Comparison of ENCODE assay signal across 8 mouse cellular contexts in genomic region chr17:8310838-8311614, GRCm38 (mm10). TPM values are rescaled to one million over a fixed set of nuclear protein-coding genes. Genes with fewer than 3 reads are reported as not detected.
DNase-seq lines count a peak whose midpoint lies in the region; ATAC-seq and TF ChIP-seq lines count a peak whose summit lies in the region.

TSS of gene Sft2d1 (plus strand) at chr17:8311102.

- H3K79me3 ChIP-seq in C2C12 (ENCODE audit: low read depth) = peaks cover 49% of the 10 kb centered on the region

- H3K4me2 ChIP-seq in heart, embryonic 12.5 days = peak within 1 kb of the TSS; percentile 78
- H3K4me2 ChIP-seq in kidney, postnatal 0 days (ENCODE audit: low read length) = peak within 1 kb of the TSS; percentile 76
- peak within 1 kb of the TSS; percentile 73 for H3K4me2 ChIP-seq in liver, embryonic 11.5 days
- peak within 1 kb of the TSS; percentile 67 for H3K4me2 ChIP-seq in stomach, embryonic 14.5 days (replicated peaks; ENCODE audit: low read depth, low read length)

- under 1% methylated on average over 54 of the region's 54 CpGs for whole genome bisulfite sequencing in heart, embryonic 12.5 days
- under 1% methylated on average over 52 of the region's 54 CpGs for WGBS in kidney, postnatal 0 days
- under 1% methylated on average over 47 of the region's 54 CpGs for WGBS in liver, embryonic 11.5 days
- WGBS in stomach, embryonic 14.5 days = 1% methylated on average over 46 of the region's 54 CpGs

- peak within 1 kb of the TSS; percentile 30; the same call in 1 of the 2 replicates for H3K27ac ChIP-seq in heart, embryonic 12.5 days (ENCODE audit: poor library complexity, severe bottlenecking)
- peak within 1 kb of the TSS; percentile 81 for H3K27ac ChIP-seq in kidney, postnatal 0 days
- peak within 1 kb of the TSS; percentile 44; the same call in 1 of the 2 replicates for H3K27ac ChIP-seq in liver, embryonic 11.5 days (ENCODE audit: low read depth, low read length)
- peak within 1 kb of the TSS; percentile 63; the same call in 1 of the 2 replicates for H3K27ac ChIP-seq in stomach, embryonic 14.5 days (ENCODE audit: low read length)

- no peaks in the 10 kb centered on the region for H3K36me3 ChIP-seq in C2C12 (ENCODE audit: control insufficient read depth, insufficient read depth)
- peaks cover 5% of the 10 kb centered on the region for H3K36me3 ChIP-seq in erythroblast, embryonic 14.5 days (ENCODE audit: control insufficient read depth)
- no peaks in the 10 kb centered on the region for H3K36me3 ChIP-seq in heart, embryonic 12.5 days
- H3K36me3 ChIP-seq in kidney, postnatal 0 days (ENCODE audit: insufficient read depth, low read length) = no peaks in the 10 kb centered on the region
- 0 out of 2 replicates have a peak, but pooled peaks cover 2% of the 10 kb centered on the region for H3K36me3 ChIP-seq in liver, embryonic 11.5 days (ENCODE audit: control insufficient read depth, insufficient read depth, low read length)
- no peaks in the 10 kb centered on the region for H3K36me3 ChIP-seq in stomach, embryonic 14.5 days (ENCODE audit: control insufficient read depth, insufficient read depth, low read length)

- no peak for TF ChIP-seq CTCF in C2C12 (IDR thresholded peaks at IDR 0.05; ENCODE audit: control insufficient read depth, insufficient read depth, insufficient read length)
- TF ChIP-seq CTCF in brain, embryonic 14.5 days (IDR thresholded peaks at IDR 0.05; ENCODE audit: borderline replicate concordance, extremely low read depth, insufficient read depth, insufficient read length) = no peak
- no peak for TF ChIP-seq CTCF in kidney, postnatal 0 days (IDR thresholded peaks at IDR 0.05; ENCODE audit: low read depth)

- H3ac ChIP-seq in C2C12 (ENCODE audit: control insufficient read depth, insufficient read length, low read depth) = peak within 1 kb of the TSS; percentile 92

- DNase-seq in brain, embryonic 14.5 days (ENCODE audit: low read depth) = peak; percentile 99
- DNase-seq in kidney, postnatal 0 days (ENCODE audit: low spot score) = peak; percentile 94
- DNase-seq in liver, embryonic 11.5 days (ENCODE audit: low spot score) = peak; percentile 93
- peak; percentile 96 for DNase-seq in naive thymus-derived CD4-positive, alpha-beta T cell, adult 2 months (ENCODE audit: low read depth)

- ATAC-seq in heart, embryonic 12.5 days (ENCODE audit: insufficient number of reproducible peaks, low FRiP score) = peak; percentile 94
- peak; percentile 95 for ATAC-seq in kidney, postnatal 0 days (replicated peaks; ENCODE audit: low FRiP score, low read depth)
- peak; percentile 97 for ATAC-seq in liver, embryonic 11.5 days (replicated peaks; ENCODE audit: low FRiP score)
- ATAC-seq in stomach, embryonic 14.5 days (ENCODE audit: insufficient number of reproducible peaks, insufficient read depth, low FRiP score, low read depth) = peak; percentile 93

- no peaks in the 10 kb centered on the region for H3K27me3 ChIP-seq in C2C12 (ENCODE audit: control insufficient read depth, insufficient read depth, insufficient read length)
- no peaks in the 10 kb centered on the region for H3K27me3 ChIP-seq in erythroblast, embryonic 14.5 days (ENCODE audit: control insufficient read depth)
- no peaks in the 10 kb centered on the region for H3K27me3 ChIP-seq in heart, embryonic 12.5 days (replicated peaks)
- H3K27me3 ChIP-seq in kidney, postnatal 0 days (ENCODE audit: insufficient read depth, low read length) = no peaks in the 10 kb centered on the region
- no peaks in the 10 kb centered on the region for H3K27me3 ChIP-seq in liver, embryonic 11.5 days (replicated peaks; ENCODE audit: control insufficient read depth, insufficient read depth, low read length)
- H3K27me3 ChIP-seq in stomach, embryonic 14.5 days (ENCODE audit: control insufficient read depth, insufficient read depth, low read length) = no peaks in the 10 kb centered on the region

- peaks cover 50% of the 10 kb centered on the region for H3K79me2 ChIP-seq in C2C12 (ENCODE audit: control insufficient read depth, insufficient read depth)

- TF ChIP-seq POLR2A in brain, embryonic 14.5 days (IDR thresholded peaks at IDR 0.05; ENCODE audit: borderline replicate concordance, extremely low read depth, insufficient read depth, insufficient read length, poor library complexity, severe bottlenecking) = peak; percentile 30; the same call in 1 of the 2 replicates

- peaks cover 24% of the 10 kb centered on the region for H3K4me1 ChIP-seq in erythroblast, embryonic 14.5 days (ENCODE audit: control insufficient read depth)
- peaks cover 17% of the 10 kb centered on the region for H3K4me1 ChIP-seq in heart, embryonic 12.5 days (replicated peaks)
- H3K4me1 ChIP-seq in kidney, postnatal 0 days (replicated peaks; ENCODE audit: insufficient read depth, low read length) = peaks cover 5% of the 10 kb centered on the region; the same call in 1 of the 2 replicates
- H3K4me1 ChIP-seq in liver, embryonic 11.5 days (replicated peaks; ENCODE audit: control insufficient read depth, insufficient read depth, low read length) = peaks cover 12% of the 10 kb centered on the region
- no peaks in the 10 kb centered on the region for H3K4me1 ChIP-seq in stomach, embryonic 14.5 days (ENCODE audit: control insufficient read depth, insufficient read depth, low read length)

- H3K9ac ChIP-seq in heart, embryonic 12.5 days = peak within 1 kb of the TSS; percentile 88
- peak within 1 kb of the TSS; percentile 75 for H3K9ac ChIP-seq in kidney, postnatal 0 days (ENCODE audit: low read depth, low read length)
- H3K9ac ChIP-seq in liver, embryonic 11.5 days (ENCODE audit: low read depth, low read length) = peak within 1 kb of the TSS; percentile 77
- H3K9ac ChIP-seq in stomach, embryonic 14.5 days (replicated peaks; ENCODE audit: low read depth, low read length) = peak within 1 kb of the TSS; percentile 65

- peak within 1 kb of the TSS; percentile 85 for H3K4me3 ChIP-seq in C2C12 (ENCODE audit: insufficient read depth, poor library complexity, severe bottlenecking)
- H3K4me3 ChIP-seq in erythroblast, embryonic 14.5 days (replicated peaks) = peak within 1 kb of the TSS; percentile 94
- peak within 1 kb of the TSS; percentile 93 for H3K4me3 ChIP-seq in heart, embryonic 12.5 days
- peak within 1 kb of the TSS; percentile 86 for H3K4me3 ChIP-seq in kidney, postnatal 0 days (replicated peaks; ENCODE audit: low read depth, low read length)
- peak within 1 kb of the TSS; percentile 78 for H3K4me3 ChIP-seq in liver, embryonic 11.5 days (ENCODE audit: low read depth, low read length)
- peak within 1 kb of the TSS; percentile 78 for H3K4me3 ChIP-seq in stomach, embryonic 14.5 days (ENCODE audit: low read depth, low read length)

- no peaks in the 10 kb centered on the region for H3K9me3 ChIP-seq in erythroblast, embryonic 14.5 days (ENCODE audit: control insufficient read depth, low read length)
- H3K9me3 ChIP-seq in heart, embryonic 12.5 days (replicated peaks) = no peaks in the 10 kb centered on the region
- no peaks in the 10 kb centered on the region for H3K9me3 ChIP-seq in kidney, postnatal 0 days (replicated peaks; ENCODE audit: low read length)
- no peaks in the 10 kb centered on the region for H3K9me3 ChIP-seq in liver, embryonic 11.5 days (ENCODE audit: control insufficient read depth, low read length)
- H3K9me3 ChIP-seq in stomach, embryonic 14.5 days (ENCODE audit: control insufficient read depth, low read depth, low read length) = no peaks in the 10 kb centered on the region

TF ChIP-seq in C2C12, 6 proteins besides CTCF, POLR2A, EP300 and RAD21:
- TF ChIP-seq FOSL1 (IDR thresholded peaks at IDR 0.05; ENCODE audit: insufficient read depth, low read length, poor library complexity, severe bottlenecking) = no peak
- no peak for TF ChIP-seq MYOG (IDR thresholded peaks at IDR 0.05; ENCODE audit: control insufficient read depth, extremely low read depth, insufficient read length)
- no peak for TF ChIP-seq MAX (IDR thresholded peaks at IDR 0.05)
- no peak for TF ChIP-seq CEBPB (IDR thresholded peaks at IDR 0.05; ENCODE audit: low read depth)
- no peak for TF ChIP-seq USF1 (IDR thresholded peaks at IDR 0.05; ENCODE audit: low read depth)
- no peak for TF ChIP-seq MYOD1 (IDR thresholded peaks at IDR 0.05; ENCODE audit: control insufficient read depth, insufficient read length, low read depth)
TF ChIP-seq in C2C12: peak in this region for 0.

RNA-seq across cellular contexts. Expression of gene Sft2d1, which starts in this region (rescaled TPM):
- polyA plus RNA-seq in C2C12 (2012; fragmentation: generic; extraction: Trizol) = 51.6 TPM
- polyA plus RNA-seq in brain, embryonic 14.5 days (2012; rRNA removed) = 156 and 229 TPM in 2 replicates
- polyA plus RNA-seq in erythroblast, embryonic 14.5 days (2012) = 6.2 TPM in 2 replicates
- 69.6 and 73.6 TPM in 2 replicates for polyA plus RNA-seq in heart, embryonic 12.5 days (2016; fragmentation: Nextera tagmentation; extraction: Ambion mirVana)
- 93.3 and 102 TPM in 2 replicates for polyA plus RNA-seq in kidney, postnatal 0 days (2015; fragmentation: Nextera tagmentation; extraction: Ambion mirVana)
- 73.2 and 83.3 TPM in 2 replicates for polyA plus RNA-seq in liver, embryonic 11.5 days (2014; fragmentation: Nextera tagmentation; extraction: Ambion mirVana)
- 63.5 and 77.2 TPM in 2 replicates for polyA plus RNA-seq in stomach, embryonic 14.5 days (2014; fragmentation: Nextera tagmentation; extraction: Ambion mirVana)

Comparison
In these comparisons a context has a peak if more than half of its experiments do, and no peak if none do; other contexts are left out.
1. Peak in every context shown above with its lines: DNase-seq, ATAC-seq, H3K4me3 ChIP-seq and H3K27ac ChIP-seq.
2. H3K27ac ChIP-seq: peak in every context shown above with its lines; median percentile 81 in kidney, postnatal 0 days; 63 in stomach, embryonic 14.5 days; 44 in liver, embryonic 11.5 days; 30 in heart, embryonic 12.5 days.